Mouse (Mus musculus) cortical plate, adult 2 months (tissue): ENCODE data around the gene Lama1. TPM values are rescaled to one million over a fixed set of nuclear protein-coding genes. Genes with fewer than 3 reads are reported as not detected.
"Not testable (repeated sequence)": the region's sequence is repeated elsewhere in the genome, so short reads cannot be mapped to it uniquely, and the experiment has no call there.

Source experiments
- H3K27ac ChIP-seq: fragments of 200-500 bp; 2 replicates; pipeline ENCODE4 v1.5.1; 2012; ENCODE audit warnings: low read length, control low read depth, inconsistent platforms; ENCODE audit not compliant: insufficient read depth
- H3K4me1 ChIP-seq: fragments of 200-500 bp; 2 replicates; pipeline ENCODE4 v1.6.1; 2011; ENCODE audit warnings: low read length; ENCODE audit not compliant: control insufficient read depth, insufficient read depth
- H3K4me3 ChIP-seq: fragments of 200-500 bp; 2 replicates; pipeline ENCODE4 v1.5.1; 2011; ENCODE audit warnings: mild to moderate bottlenecking, low read length, control low read depth; ENCODE audit not compliant: insufficient read depth
- CTCF ChIP-seq: fragments of 200-500 bp; IDR thresholded peaks from 2 replicates; pipeline ENCODE4 v1.5.1; 2011; ENCODE audit warnings: mild to moderate bottlenecking, control low read depth, low read length; ENCODE audit not compliant: insufficient read depth; ENCODE audit errors: extremely low read depth
- POLR2A ChIP-seq: fragments of 200-500 bp; IDR thresholded peaks from 2 replicates; pipeline ENCODE4 v1.6.1; 2011; ENCODE audit warnings: mild to moderate bottlenecking, low read length, control low read depth; ENCODE audit not compliant: insufficient read depth; ENCODE audit errors: extremely low read depth
- polyA plus RNA-seq: library from polyadenylated mRNA; depleted of rRNA; stranded (reverse); fragments of >200 nt; gene quantifications from 2 replicates; pipeline ENCODE4 v1.2.3, GENCODE M21; 2012

The Lama1 gene
- polyA plus RNA-seq, 1 experiment = 1.3 TPM

DNA sequence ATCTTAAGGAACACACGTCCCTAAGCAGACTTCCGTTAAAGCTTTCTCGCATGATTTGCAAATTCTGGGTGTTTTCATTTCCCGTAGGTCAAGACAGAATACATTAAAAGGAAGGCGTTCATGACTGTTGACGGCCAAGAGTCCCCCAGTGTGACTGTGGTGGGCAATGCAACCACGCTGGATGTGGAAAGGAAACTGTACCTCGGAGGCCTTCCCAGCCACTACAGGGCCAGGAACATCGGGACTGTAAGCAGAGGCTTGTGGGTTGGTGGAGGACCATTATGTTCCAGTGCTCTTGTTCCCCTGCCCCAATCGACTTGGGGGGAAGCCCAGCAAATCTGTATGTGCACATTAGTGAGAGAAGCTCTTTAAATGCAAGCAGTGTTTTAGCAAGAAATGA is 119.9 kb downstream of the Lama1 start:
- no peak overlapping the region for H3K4me3 ChIP-seq
- H3K4me1 ChIP-seq = no peaks in the 10 kb centered on the region
- no peak for TF ChIP-seq POLR2A
- no peak for TF ChIP-seq CTCF
- H3K27ac ChIP-seq = no peak overlapping the region

DNA sequence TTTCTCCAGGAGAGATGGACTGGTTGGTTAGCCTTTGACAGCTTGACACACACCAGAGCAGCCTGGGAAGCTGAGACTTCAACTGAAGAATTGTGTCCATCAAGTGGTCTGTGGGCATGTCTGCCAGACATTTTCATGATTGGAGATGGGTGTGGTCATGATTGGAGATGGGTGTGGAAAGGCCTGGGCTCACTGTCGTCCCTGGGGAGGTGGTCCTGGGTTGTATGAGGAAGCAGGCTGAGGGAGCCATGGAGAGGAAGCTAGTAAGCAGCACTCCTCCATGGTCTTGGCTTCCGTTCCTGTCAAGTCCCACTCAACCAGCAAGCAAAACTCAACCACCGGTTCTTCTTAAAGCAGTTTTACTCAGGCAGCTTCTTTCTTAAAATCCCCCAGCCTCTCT is 130.4 kb downstream of the Lama1 start:
- H3K4me3 ChIP-seq = no peak overlapping the region
- no peak overlapping the region for H3K27ac ChIP-seq
- TF ChIP-seq CTCF = no peak
- TF ChIP-seq POLR2A = no peak
- H3K4me1 ChIP-seq = no peaks in the 10 kb centered on the region

DNA sequence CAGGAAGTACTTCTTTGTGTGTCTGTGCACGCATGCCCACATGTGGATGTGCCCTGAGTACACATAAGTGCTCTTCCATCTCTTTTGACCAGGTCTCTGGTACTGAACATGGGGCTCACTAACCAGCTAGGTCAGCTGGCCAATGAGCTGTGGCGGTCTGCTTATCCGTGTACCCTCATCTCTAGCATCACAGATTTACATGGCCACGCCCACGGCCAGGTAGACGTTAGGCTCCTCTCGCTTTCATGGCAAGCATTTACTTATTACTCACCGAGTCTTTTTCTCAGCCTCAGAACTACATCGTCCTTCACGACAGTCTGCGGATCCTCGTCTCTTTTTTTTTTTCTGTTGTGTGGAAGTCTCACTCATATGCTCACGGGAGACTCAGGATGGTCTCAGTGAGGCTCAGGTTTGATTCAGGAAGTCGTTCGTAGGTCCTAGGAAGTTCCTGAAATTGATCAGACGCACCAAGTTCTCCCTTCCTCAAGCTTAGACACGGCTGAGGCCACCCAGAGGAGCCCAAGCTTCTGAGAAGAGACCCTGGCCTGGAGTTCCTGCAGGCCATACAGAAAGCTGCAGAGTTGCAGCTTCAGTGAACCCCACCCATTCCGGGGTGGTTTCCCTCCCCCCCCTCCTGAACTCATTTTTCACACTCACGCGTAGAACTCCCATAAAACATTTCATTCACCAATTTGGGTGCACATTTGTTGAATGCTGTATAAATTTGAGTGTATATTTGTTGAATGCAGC is 139.3 kb downstream of the Lama1 start:
- Histone ChIP-seq H3K4me3 (no peak overlapping the region), H3K27ac (no peak overlapping the region), H3K4me1 (no peaks in the 10 kb centered on the region)
- no peak for TF ChIP-seq POLR2A
- TF ChIP-seq CTCF = no peak

DNA sequence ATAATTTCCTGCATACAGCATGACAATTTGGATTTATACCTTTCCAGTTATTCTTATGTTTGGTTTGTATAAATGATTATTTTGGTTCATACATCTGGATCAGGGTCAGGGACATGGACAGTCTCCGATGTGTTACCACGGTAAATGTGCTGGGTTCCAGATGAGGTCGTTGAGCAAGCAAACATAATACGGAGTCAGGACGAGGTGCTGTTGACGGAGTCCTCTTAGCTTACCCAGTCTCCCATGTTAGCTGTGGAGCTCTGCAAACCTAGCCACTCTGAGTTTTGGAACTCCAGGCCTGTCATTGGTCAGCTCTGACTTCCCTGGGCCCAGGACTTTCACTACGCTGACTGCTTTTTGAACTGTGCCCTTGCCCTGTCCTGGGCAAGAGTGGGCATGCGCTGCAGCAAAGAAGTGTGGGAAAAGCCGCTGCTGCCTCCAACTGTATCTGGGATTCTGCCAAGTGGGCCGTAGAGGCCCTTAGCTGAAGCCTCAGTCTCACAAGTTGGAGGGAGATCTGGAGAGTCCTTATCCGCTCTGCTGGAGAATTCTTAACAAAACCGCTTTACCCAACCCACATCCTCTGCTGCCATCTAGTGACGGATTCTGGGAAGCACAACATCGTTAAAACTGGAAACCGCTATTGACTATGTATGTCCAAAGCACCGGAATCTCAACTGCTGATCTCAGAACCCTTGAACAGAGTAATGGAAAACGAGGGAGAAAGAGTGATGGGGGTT is 140.5 kb downstream of the Lama1 start:
- no peak overlapping the region for H3K27ac ChIP-seq
- TF ChIP-seq CTCF (peak; percentile 93), POLR2A (no peak)
- no peaks in the 10 kb centered on the region for H3K4me1 ChIP-seq
- no peak overlapping the region for H3K4me3 ChIP-seq

DNA sequence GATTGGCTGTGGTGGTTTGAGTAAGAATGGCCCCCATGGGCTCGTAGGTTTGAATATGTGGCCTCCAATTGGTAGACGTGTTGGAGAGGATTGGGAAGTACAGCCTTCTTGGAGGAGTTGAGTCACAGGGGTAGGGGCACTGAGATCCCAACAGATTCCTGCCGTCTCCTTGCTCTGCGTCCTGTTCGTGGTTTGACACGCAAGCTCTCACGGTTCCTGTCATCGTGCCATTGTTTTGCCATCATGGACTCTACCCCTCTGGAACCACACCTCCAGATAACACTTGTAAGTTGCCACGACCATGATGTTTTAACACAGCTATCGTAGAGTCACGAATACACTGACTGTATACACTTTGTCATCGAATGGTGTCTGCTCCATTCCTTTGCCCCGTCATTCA is 141.9 kb downstream of the Lama1 start:
- TF ChIP-seq CTCF = no peak
- TF ChIP-seq POLR2A = no peak
- Histone ChIP-seq H3K27ac (no peak overlapping the region), H3K4me1 (no peaks in the 10 kb centered on the region), H3K4me3 (no peak overlapping the region)

DNA sequence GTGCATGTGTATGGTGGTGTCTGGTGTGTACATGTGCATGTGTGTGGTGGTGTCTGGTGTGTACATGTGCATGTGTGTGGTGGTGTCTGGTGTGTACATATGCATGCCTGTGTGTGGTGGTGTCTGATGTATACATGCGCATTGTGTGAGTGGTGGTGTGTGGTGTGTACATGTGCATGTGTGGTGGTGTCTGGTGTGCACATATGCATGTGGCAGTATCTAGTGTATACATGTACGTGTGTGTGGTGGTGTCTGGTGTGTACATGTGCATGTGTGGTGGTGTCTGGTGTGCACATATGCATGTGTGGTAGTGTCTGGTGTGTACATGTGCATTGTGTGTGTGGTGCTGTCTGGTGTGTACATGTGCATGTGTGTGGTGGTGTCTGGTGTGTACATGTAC is 144.4 kb downstream of the Lama1 start:
- not testable (repeated sequence) for H3K27ac ChIP-seq, H3K4me1 ChIP-seq, H3K4me3 ChIP-seq

DNA sequence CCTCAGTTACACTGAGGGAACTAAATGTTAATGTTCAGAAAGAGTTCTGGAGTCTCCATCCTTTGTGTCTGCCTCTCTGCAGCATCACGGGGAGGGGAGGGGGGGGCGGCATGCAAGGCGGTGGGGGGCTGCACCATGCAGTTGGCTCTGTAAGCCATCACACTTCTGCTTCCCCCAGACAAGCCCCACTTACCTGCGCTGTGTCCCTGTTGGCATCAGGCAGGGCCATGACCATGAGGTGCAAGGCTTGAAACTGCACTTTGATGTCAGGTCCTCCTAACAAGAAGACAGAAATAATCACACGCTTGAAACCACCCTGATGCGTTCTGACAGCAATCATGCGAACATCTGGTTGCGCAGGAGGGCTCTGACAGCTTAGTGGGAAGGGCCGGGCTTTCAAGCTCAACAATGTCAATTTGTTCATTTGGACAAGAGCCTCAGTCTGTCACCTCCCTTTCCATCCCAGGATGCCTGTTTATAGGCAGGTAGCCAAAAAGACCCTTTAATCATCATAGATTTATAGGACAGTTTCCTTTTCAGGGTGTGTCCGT is 164.1 kb downstream of the Lama1 start:
- H3K4me3 ChIP-seq = no peak overlapping the region
- H3K4me1 ChIP-seq = no peaks in the 10 kb centered on the region
- no peak overlapping the region for H3K27ac ChIP-seq
- TF ChIP-seq POLR2A (no peak), CTCF (no peak)

DNA sequence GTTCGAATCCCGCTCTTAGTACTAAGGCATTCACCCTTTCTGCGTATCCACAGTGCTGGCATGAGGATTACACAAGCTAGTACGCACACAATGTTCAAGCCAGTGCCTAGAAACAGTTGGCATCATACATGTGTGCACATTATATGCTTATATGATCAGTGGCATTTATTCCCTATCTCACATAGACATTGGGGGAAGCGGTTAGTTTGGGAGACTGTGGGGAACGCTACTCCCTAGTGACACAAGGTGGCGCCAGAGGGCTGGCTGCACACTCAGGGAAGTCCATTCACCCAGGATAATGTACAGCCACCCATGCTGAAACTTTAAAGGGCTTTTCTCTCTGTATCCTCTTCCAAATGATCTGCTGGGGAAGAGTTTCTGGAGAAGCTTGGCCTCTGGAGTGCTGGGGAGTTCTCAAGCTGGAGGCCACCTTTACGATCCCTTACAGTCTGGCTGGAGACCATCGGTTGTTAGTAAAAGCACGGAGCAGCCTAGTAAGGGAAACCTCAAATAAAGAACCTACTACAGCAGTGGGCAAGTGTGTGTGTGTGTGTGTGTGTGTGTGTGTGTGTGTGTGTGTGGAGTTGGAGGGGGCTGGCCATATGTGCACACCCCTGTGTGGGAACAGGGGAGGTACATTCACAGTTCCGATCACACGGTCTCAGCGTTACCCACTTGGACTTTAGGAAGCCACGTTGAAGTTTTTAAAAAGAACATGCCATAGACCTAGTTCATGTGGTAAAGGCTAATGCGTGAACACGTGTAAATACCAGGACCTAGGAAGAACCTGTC is 164.9 kb downstream of the Lama1 start:
- H3K4me3 ChIP-seq = no peak overlapping the region
- TF ChIP-seq POLR2A = no peak
- TF ChIP-seq CTCF = peak; percentile 98
- H3K27ac ChIP-seq = no peak overlapping the region
- H3K4me1 ChIP-seq = no peaks in the 10 kb centered on the region

DNA sequence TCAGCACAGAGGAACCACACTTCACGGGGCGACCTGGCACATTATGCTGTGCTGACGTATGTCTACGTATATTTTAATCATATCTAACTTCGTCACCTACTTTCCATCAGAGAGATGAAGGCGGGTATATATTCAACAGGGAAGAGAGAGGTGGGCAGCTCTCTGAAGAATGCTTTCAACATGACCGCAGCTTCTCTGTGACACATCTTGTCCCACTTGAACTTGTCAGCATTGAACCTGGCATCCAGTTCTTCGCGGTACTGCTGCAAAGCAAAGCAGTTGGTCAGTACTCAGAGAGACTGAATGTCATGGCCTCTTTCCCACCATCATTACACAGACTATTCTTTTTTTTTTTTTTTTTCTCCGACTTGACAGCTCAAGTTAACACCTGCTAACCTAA is 167.3 kb downstream of the Lama1 start:
- Histone ChIP-seq H3K4me1 (no peaks in the 10 kb centered on the region), H3K4me3 (no peak overlapping the region), H3K27ac (no peak overlapping the region)
- TF ChIP-seq POLR2A = no peak
- TF ChIP-seq CTCF = no peak

DNA sequence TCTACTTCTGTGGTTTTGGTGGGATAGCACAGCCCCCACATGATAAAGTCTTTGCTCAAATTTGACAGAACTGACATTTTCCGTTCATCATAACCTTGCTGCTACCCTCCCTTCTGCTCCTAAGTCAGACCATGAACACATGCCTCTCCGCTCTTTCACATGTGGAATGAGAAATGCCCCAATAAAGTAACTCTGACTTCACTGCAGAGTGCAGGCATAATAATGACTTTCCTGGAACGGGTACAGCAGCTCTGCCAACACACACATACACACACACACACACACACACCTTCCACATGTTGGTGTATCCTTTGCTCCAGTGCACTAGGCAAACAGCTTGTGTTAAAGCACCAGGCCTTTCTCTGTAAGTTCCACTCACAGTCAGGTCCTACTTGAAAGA is 167.9 kb downstream of the Lama1 start:
- no peak overlapping the region for H3K4me3 ChIP-seq
- TF ChIP-seq CTCF = no peak
- no peak for TF ChIP-seq POLR2A
- H3K27ac ChIP-seq = no peak overlapping the region
- no peaks in the 10 kb centered on the region for H3K4me1 ChIP-seq
